Mouse (Mus musculus): Measurements from ENCODE around the gene Tulp1. TPM values are rescaled to one million over a fixed set of nuclear protein-coding genes. Genes with fewer than 3 reads are reported as not detected.
"Not testable (repeated sequence)": the region's sequence is repeated elsewhere in the genome, so short reads cannot be mapped to it uniquely, and the experiment has no call there.

Tulp1 gene
- total RNA-seq, 2 experiments from 2014 or later: not detected

DNA sequence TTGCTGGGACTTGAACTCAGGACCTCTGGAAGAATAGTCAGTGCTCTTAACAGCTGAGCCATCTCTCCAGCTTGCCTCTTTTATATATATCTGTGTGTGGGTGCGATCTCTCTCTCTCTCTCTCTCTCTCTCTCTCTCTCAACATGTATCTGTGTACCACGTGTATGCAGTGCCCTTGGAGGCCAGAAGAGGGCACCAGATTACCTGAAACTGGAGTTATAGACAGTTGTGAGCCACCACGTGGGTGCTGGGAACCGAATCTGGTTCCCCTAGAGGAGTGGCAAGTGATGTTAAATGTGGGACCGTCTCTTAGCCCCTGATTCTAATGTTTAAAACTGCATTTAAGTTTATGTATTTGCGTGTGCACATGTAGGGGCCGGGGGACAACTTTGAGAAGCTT, 40.6 kb downstream of the Tulp1 start:
- intact Hi-C loops (cut with DNase I): not testable (repeated sequence)

DNA sequence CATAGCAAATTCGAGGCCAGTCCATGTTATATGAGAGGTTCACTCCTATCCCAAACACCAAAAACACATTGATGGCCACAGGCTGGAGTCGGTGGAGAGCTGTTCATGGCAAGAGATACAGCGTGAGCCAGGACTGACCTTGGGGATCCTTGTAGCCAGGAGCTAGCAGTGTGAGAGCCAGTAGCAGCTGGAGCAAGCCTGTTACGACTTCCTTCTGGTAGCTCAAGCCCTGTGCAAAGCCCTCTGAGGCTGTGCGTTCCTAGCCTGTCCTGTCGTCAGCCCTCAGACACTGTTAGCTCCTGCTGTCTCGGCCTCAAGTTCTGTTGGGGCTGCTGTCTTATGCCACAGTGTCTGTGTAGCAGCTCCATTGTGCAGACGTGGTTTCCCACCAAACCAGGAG, 41.2 kb downstream of the Tulp1 start:
- DNase-seq (ENCODE audit: low spot score in 2 of 2): no peak
- intact Hi-C loops (cut with DNase I): no loop called here

More for the DNA sequence above, 40.6 kb downstream of the Tulp1 start:
- not testable (repeated sequence) for DNase-seq (ENCODE audit: low spot score in 2 of 2)

DNA sequence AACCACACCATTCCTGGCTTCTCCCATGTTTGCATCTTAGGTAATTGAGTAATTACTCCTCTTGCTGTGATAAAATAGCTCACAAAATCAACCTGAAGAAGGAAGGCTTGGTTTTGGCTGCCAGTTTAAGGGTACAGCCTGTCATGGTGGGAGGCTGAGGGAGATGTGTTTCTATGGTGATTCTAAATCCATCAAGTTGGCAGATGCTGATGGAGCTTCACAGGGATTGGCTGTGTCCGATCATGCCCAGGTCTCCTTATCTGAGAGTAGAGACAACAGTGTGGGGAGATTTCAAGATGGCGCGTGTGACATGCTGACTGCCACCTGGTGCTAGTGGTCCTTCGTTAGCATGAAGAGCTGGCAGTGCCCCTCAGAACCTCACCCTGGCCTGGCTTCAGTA, 43.3 kb downstream of the Tulp1 start:
- DNase-seq (ENCODE audit: low spot score in 2 of 2): no peak
- intact Hi-C loops (cut with DNase I): no loop called here

DNA sequence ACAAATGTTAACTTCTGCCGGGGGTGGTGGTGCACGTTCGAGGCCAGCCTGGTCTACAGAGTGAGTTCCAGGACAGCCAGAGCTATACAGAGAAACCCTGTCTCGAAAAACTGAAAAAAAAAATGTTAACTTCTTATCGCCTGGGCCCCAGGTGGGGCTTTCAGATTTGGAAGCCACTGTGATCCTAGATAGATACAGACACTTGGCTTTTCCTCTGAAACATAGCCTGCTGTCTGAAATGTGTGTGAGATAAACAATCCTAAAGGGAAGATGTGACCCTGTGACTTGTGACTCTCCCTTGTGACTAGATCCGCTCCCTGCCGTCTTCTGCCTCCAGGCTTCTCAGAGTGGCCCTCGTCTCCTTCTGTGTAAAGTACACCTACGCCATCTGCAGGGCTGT, 47.3 kb downstream of the Tulp1 start:
- intact Hi-C loops (cut with DNase I): no loop called here
- DNase-seq (ENCODE audit: low spot score in 2 of 2): no peak

DNA sequence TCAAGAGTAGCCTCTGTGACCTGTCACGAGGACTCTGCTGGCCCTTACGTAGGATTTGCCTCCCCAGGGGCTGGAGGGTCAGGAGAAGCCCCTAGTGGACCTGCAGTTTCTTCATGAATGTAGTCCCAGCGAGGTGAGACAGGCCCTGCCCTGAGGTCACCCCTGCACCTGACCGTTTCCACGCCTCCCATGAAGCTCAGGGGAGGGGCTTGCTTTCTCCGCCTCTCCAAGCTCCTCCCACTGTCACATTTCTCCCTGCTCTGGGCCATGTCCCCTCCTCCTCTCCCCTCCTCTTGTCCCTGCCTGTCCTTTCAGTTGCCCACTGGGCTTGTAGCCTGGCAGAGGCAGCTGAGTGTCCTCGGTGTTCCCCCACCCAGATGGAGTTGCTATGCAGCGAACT, 47.9 kb downstream of the Tulp1 start:
- DNase-seq (ENCODE audit: low spot score in 2 of 2): no peak
- intact Hi-C loops (cut with DNase I): no loop called here

DNA sequence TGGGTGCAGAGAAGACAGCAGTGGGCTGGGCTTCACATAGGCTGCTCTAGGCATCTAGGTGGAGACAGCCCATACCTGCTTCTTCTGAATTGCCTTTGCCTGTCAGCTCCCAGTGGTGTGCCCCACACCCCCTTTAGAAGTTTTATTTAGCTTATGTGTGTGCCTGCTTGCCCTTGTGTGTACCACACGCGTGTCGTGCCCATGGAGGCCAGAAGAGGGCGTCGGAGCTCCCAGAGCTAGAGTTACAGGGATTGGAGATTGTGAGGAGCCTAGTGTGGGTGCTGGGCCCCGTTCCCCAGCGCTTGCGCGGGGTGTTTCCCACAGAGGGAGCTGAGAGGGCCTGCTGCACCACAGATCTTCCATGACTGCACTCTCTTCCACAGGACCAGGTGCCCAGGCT, 48.5 kb downstream of the Tulp1 start:
- no peak for DNase-seq (ENCODE audit: low spot score in 2 of 2)
- intact Hi-C loops (cut with DNase I): no loop called here

DNA sequence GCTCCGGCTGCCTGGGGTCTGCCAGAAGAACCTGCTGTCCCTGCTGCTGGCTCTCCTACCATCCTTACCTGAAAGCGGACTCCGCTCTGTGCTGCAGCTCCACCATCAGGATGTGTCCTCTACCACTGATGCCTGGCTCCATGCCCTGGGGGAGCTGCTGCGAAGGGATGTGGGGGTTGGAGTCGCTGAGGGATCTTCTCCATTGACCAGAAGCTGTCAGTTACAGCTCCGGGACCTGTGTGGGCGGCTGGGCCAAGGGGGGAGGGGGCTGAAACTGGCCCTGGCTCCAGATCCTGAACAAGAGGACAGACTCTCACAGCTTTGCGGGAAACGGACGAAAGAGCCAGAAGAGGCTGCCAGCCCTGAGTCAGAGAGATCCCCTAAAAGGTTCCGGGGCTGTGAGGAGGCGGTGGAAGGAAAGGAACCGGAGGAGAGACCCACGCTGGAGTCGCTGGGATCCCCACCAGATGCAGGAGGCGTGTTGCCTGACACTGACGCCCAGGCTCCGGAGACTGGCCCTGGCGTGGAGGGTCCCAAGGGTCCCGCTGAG, 49.3 kb downstream of the Tulp1 start:
- DNase-seq (ENCODE audit: low spot score in 2 of 2): no peak
- intact Hi-C loops (cut with DNase I): no loop called here

DNA sequence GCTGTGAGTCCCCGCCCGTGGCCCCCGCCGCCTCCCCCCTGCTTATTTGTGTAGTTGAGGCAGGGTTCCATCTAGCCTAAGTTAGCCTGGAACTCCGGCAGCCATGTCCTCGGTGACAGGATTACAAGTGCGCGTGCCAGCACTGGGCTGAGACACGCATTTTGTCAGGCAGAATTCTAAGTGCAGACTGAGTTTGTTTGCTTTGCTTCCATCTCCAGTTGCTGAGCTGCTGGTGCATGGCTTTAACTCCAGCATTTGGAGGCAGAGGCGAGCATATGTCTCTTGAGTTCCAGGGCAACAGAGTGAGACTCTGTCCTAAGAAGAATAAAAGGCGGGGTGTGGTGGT, 51.2 kb downstream of the Tulp1 start:
- DNase-seq (ENCODE audit: low spot score in 2 of 2): no peak
- intact Hi-C loops (cut with DNase I): loop anchor here (1.0 kb wide), 1 partner anchor 14 kb away; the partner anchor contains the start of gene Rpl10a

DNA sequence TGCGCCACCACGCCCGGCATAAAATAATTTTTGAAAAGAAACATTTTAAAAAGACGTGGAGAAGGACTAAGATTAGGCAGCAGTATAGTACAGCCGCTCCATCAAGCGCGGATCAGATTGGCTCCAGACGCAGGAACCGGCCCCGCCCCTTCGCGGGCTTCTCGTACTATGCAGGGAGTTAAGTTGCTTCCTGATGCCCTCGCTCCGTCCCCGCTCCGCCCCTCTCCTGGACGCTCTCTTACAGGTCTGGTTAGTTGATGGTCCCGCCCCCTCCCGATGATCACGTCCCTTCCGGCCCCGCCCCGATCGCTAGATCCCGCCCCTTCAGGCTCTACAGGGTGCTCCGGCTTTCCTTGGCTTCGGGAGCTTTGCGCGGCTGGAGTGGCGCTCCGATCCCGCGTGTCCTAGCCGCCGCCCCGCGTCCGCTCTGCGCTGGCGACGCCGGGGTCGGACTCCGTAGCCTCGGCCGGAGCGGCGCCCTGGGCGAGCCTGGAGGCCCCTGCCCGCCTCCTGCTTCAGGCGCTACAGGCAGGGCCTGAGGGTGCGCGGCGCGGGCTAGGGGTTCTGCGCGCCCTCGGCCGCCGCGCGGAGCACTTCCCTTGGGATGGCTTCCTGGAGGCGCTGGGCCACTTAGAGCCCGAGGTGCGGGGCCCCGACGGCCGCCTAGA, 51.7 kb downstream of the Tulp1 start, which contains the start of gene Fance:
Fance (plus strand) TSS at position 308 of the 668 bp plus-strand sequence.
- intact Hi-C loops (cut with DNase I): loop anchor here (1.0 kb wide), 1 partner anchor 15 kb away; the partner anchor contains the start of gene Rpl10a

DNA sequence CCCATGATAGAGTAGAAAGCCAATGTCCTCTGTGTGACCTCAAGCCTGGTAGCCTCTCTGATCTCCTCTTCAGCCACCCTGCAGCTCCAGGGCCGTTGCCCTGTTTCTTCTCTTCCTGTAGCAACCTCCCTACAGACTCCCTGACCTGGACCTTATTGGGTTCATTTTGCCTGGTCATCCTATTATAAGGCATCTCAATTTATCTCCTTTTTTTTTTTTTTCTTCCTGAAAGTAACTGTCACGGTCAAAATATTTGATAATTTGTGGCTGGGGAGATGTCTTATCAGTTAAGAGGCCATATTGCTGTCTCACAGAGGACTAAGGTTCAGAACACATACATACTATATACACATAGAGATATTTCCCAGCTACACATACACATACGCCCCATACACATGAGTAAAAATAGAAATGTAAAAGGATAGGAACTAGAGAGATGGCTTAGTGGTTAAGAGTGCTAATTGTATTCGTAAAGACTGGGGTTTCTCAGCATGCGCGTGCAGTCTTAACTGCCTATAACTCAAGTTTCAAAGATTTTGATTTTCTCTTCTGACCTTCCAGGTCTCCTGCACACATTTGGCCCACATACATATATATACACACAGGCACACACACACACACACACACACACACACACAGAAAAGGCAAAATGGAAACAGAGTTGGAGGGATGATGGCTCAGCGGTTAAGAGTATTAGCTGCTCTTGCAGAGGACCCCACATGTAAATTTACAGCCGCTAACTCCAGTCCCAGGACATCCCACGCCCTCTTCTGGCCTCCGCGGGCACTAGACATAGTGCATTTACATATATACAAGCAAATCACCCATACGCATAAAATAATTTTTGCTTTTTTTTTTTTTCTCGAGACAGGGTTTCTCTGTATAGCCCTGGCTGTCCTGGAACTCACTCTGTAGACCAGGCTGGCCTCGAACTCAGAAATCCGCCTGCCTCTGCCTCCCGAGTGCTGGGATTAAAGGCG, 52.5 kb downstream of the Tulp1 start:
- no peak for DNase-seq (ENCODE audit: low spot score in 2 of 2)
- intact Hi-C loops (cut with DNase I): loop anchor here (1.0 kb wide), 1 partner anchor 16 kb away; the partner anchor contains the start of gene Rpl10a

More for the DNA sequence above, 51.7 kb downstream of the Tulp1 start, which contains the start of gene Fance:
- peak; percentile 89 to 90 for DNase-seq (ENCODE audit: low spot score in 2 of 2)

DNA sequence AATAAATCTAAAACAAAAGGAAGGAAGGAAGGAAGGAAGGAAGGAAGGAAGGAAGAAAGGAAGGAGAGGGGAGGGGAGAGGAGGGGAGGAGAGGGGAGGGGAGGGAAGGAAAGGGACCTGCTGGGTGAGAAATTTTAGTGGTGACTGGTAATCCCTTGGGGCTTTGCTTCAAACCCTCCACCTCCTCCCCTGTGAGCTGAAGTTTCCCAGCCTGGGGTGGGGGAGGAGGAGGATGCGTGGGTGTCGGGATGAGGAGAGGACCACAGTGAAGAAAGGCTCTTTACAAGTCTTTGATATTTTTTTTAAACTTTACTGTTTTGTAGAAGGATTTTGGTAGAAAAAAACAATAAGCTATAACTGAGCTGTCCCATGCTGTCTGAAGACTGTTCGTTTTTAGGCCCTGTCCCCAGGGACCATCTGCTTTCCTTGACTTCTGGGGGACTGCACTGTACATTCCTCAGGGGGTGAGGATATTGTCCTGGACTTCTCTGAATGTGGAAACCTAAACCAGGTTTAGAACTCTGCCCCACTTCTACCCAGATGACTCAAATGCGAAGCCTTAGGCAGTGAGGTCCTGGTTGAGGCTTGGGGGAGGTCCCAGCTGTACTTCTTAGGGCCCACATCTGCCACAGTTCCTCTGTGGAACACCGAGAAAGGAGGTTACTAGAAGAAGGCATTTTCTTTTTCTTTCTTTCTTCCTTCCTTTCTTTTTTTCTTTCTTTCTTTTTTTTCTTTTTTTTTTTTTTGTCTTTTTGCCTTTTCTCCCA, 53.5 kb downstream of the Tulp1 start:
- intact Hi-C loops (cut with DNase I): no loop called here
- no peak for DNase-seq (ENCODE audit: low spot score in 2 of 2)

DNA sequence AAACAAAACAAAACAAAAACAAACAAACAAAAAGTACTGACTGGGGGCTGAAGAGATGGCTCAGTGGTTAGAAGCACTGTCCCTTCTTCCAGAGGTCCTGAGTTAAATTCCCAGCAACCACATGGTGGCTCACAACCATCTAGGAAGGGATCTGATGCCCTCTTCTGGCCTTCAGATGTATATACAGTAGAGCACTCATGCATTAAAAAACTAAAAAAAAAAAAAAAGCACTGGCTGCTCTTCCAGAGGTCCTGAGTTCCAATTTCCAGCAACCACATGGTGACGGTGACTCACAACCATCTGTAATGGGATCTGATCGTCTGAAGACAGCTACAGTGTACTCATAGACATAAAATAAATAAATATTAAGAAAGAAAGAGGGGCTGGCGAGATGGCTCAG, 54.2 kb downstream of the Tulp1 start:
- no peak for DNase-seq (ENCODE audit: low spot score in 2 of 2)
- intact Hi-C loops (cut with DNase I): no loop called here

DNA sequence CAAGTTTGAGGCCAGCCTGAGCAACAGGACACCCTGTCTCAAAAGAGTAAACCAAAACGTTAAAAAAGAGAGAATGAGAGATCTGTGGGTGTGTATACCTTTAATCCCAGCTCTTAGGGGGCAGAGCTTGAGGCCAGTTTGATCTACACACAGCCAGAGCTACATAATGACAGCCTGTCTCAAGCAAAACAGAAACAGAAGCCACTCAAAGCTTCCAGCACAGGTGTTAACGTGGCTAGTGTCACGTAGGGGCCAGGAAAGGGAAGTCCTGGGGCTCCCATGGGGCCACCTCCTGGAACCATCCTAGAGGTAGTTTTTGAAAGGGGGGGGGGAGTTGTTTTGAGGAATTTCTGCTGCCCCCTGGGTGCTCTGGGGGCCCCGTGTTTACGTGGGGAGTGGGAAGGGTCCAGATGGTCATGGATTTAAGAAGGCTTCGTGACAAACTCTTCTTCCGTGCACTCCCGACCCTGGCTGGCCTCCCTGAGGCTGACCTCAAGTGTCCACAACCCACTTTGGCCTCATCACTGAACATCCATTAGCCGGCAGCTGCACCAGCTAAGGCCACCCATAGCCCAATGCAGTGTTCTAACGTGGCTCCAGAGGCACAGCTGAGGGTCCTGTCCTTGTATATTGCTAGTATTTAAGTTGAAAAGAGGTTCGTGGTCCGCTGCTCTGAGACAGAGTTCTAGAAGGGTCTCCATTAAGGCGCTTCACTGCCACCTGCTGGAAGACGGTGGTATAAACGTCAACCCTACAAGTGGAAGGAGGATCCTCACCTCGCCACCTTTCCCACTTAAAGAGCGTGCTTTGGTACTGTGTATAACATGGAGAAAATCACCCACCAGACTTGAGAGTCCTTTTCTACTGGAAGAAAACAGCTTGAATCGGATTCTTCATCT, 56.5 kb downstream of the Tulp1 start:
- intact Hi-C loops (cut with DNase I): loop anchor here (1.0 kb wide), 1 partner anchor 82 kb away; no protein-coding TSS in a partner anchor
- peak; percentile 73 to 82 for DNase-seq (ENCODE audit: low spot score in 2 of 2)

DNA sequence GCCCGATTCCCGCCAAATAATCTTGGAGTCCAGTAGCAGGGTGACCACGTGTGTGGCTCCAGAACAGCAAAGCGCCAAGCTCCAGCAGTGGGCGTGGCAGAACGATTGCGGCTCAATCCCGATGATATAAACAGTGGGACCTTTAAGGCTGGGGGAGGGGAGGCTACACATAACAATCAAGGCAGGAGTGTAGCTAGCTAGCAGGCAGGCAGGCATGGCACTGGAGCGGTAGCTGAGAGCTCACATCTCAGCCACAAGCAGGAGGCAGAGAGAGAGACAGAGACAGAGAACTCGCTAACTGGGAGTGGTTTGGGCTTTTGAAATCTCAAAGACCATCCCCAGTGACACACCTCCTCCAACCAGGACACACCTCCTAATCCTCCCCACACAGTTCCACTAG, 59.9 kb downstream of the Tulp1 start:
- DNase-seq (ENCODE audit: low spot score in 2 of 2): no peak
- intact Hi-C loops (cut with DNase I): no loop called here

Other genes starting within 250 kb of the Tulp1 start
- gene Scube3, start 223.1 kb downstream of the Tulp1 start, total RNA-seq (2021): 1 to 10 TPM; 1.9 to 2.4 TPM
- 100 to 1,000 TPM; 102 to 116 TPM for gene Zfp523, start 188.1 kb downstream of the Tulp1 start, total RNA-seq (2021)
- 1 to 10 TPM; 2.6 TPM for gene Def6, start 157.4 kb downstream of the Tulp1 start, total RNA-seq (2021)
- 10 to 100 TPM; 28.7 to 30.2 TPM for gene Ppard, start 132.5 kb downstream of the Tulp1 start, total RNA-seq (2021)
- 10 to 100 TPM; 21.6 to 29.5 TPM for gene Fance, start 51.7 kb downstream of the Tulp1 start, total RNA-seq (2021)
- 100 to 1,000 TPM; 289 to 354 TPM for gene Rpl10a, start 36.8 kb downstream of the Tulp1 start, total RNA-seq (2021)
- 1 to 10 TPM; 2.4 to 2.8 TPM for gene Tead3, start 14.4 kb downstream of the Tulp1 start, total RNA-seq (2021)
- 10 to 100 TPM; 40.4 to 69.3 TPM for gene Fkbp5, start 152.3 kb upstream of the Tulp1 start, total RNA-seq (2021)
- gene Armc12, start 165.6 kb upstream of the Tulp1 start, total RNA-seq (2021): not detected
- gene Clpsl2, start 184.2 kb upstream of the Tulp1 start, total RNA-seq (2021): not detected
- not detected for gene Clps, start 195.5 kb upstream of the Tulp1 start, total RNA-seq (2021)
- 1 to 10 TPM; 3.1 to 3.2 TPM for gene Lhfpl5, start 210.4 kb upstream of the Tulp1 start, total RNA-seq (2021)